Mouse (Mus musculus): Measurements from ENCODE around the gene Spata5. TPM values are rescaled to one million over a fixed set of nuclear protein-coding genes. Genes with fewer than 3 reads are reported as not detected.

Spata5 gene
- polyA plus RNA-seq, 1 experiment from 2014 or later = 41.2 TPM

DNA sequence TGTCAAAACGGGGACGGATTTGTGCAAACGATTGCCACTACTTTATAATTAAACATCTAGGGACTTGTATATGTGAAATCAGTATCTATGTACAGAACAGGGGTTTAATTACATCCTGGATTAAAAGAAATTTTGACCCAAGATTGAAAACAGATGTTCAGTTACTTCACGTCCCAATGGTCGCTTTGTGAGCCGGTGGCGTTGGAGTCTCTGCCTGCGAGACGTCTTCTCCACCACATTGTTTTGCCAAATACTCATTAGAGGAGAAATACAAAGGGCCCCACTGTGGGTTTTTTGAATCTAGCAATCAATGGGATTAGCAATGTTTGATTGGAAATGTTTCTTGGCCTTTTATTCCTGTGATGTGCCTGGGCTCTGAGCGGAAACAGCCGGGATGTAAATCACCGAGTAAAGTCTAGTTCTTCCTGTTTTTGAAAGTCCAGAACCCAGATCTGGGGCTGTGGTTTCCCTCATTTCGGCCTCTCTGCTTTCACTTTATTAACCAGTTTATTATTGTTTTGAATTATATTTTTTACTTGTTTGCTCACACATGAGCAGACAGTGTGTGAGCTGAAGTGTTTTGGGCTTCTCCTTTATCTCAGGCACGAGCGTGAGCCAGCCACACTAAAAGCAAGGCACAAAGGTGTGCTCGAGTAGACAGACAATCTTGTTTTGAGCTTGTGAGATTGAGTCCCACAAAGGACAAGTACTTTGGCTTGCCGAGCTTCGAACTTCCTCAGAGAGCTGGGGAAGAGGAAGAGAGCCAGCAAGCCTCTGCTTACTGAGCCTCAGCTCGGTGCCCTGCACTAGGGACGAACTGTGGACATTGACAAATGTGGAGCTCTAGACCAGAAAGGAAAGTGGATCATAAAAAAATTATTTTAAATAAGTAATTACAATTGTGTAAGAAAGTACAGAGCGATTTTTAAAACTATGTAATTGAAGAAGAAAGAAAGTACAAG lies 197.2 kb downstream of the Spata5 start:
- no peak overlapping the region for H3K4me3 ChIP-seq (ENCODE audit: low read depth, low read length)
- H3K36me3 ChIP-seq (ENCODE audit: control insufficient read depth, insufficient read depth, low read length) = no peaks in the 10 kb centered on the region
- H3K27me3 ChIP-seq (replicated peaks; ENCODE audit: control insufficient read depth, insufficient read depth, low read length) = no peaks in the 10 kb centered on the region
- WGBS = 72% methylated on average over 21 of the region's 21 CpGs
- no peak overlapping the region for H3K27ac ChIP-seq (ENCODE audit: low read depth, low read length)
- no peak for ATAC-seq (replicated peaks; ENCODE audit: low FRiP score)
- no peak overlapping the region for H3K9ac ChIP-seq (ENCODE audit: low read depth, low read length)
- no peaks in the 10 kb centered on the region for H3K9me3 ChIP-seq (ENCODE audit: control insufficient read depth, low read length)
- no peak for DNase-seq (ENCODE audit: low spot score)
- H3K4me1 ChIP-seq (replicated peaks; ENCODE audit: control insufficient read depth, insufficient read depth, low read length) = no peaks in the 10 kb centered on the region
- H3K4me2 ChIP-seq = peak overlapping the region; percentile 15; the same call in 1 of the 2 replicates

Other genes with a start within 250 kb of the Spata5 start
- not detected in 2 replicates for gene Il21, start 187.3 kb upstream of the Spata5 start, polyA plus RNA-seq (2014; fragmentation: Nextera tagmentation; extraction: Ambion mirVana)
- gene Bbs12, start 107.3 kb upstream of the Spata5 start, polyA plus RNA-seq (2014; fragmentation: Nextera tagmentation; extraction: Ambion mirVana) = 9.2 and 10.7 TPM in 2 replicates
- 2.2 and 2.4 TPM in 2 replicates for gene Cetn4, start 107.2 kb upstream of the Spata5 start, polyA plus RNA-seq (2014; fragmentation: Nextera tagmentation; extraction: Ambion mirVana)
- gene Fgf2, start 71.5 kb upstream of the Spata5 start, polyA plus RNA-seq (2014; fragmentation: Nextera tagmentation; extraction: Ambion mirVana) = 0.26 and 0.44 TPM in 2 replicates
- 8.5 and 11.5 TPM in 2 replicates for gene Nudt6, start 315 bp downstream of the Spata5 start, polyA plus RNA-seq (2014; fragmentation: Nextera tagmentation; extraction: Ambion mirVana)
- gene Spry1, start 220.1 kb downstream of the Spata5 start, polyA plus RNA-seq (2014; fragmentation: Nextera tagmentation; extraction: Ambion mirVana) = 6.2 and 8.0 TPM in 2 replicates